Mouse (Mus musculus) heart, postnatal 36 days (tissue): ENCODE data around the gene Hes6. TPM values are rescaled to one million over a fixed set of nuclear protein-coding genes. Genes with fewer than 3 reads are reported as not detected.

Source experiments
- DNase-seq, 2 experiments: peaks; one replicate each; pipeline ENCODE4 v3.0.0; 2021 to 2022
- intact Hi-C: fragments of 180-260 bp; cut with DNase I; formaldehyde crosslinking; loops from one replicate; pipeline ENCODE4 v1.15.1; 2025
- total RNA-seq, 2 experiments: library from RNA; stranded (reverse); gene quantifications; 2 replicates each; pipeline ENCODE4 v1.2.3; 2021

Gene Hes6
- 10 to 100 TPM; 18.0 to 20.1 TPM for total RNA-seq

DNA sequence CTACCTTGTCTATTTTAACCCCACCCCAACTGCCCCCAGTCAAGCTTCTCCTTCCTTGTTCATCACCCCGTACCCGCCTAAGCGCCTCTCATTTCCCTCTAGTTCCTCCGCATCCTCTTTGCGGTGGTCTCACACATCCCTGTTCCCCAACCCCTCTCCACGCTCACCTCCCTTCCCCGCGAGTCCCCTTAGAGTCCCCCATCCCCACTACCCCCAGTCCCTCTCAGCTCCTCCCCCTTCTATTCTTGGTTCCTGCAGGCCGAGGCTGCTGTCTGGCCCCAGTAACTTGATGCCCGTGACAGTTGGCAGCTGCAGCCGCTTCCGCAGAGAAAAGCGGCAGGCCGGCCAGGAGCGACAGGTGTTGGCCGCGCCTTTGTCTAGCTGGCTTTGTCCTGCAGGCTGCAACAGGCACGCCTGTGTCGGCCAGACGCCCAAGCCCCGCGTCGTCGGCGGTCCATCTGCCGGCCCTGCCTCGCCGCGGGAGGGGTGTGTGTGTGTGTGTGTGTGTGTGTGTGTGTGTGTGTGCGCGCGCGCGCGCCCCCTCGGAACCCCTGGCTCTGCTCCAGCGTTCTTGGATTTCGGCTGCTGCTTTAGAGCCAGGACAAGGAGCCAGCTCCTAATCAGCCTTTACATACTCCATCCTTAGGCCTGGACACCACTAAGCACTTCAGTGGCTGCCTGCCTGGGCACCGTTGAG lies at the start of gene Hes6:
Gene Hes6 (minus strand): TSS at position 141 of the 697 bp plus-strand sequence.
- DNase-seq: peak; percentile 76 to 83
- intact Hi-C loops: no loop called here

DNA sequence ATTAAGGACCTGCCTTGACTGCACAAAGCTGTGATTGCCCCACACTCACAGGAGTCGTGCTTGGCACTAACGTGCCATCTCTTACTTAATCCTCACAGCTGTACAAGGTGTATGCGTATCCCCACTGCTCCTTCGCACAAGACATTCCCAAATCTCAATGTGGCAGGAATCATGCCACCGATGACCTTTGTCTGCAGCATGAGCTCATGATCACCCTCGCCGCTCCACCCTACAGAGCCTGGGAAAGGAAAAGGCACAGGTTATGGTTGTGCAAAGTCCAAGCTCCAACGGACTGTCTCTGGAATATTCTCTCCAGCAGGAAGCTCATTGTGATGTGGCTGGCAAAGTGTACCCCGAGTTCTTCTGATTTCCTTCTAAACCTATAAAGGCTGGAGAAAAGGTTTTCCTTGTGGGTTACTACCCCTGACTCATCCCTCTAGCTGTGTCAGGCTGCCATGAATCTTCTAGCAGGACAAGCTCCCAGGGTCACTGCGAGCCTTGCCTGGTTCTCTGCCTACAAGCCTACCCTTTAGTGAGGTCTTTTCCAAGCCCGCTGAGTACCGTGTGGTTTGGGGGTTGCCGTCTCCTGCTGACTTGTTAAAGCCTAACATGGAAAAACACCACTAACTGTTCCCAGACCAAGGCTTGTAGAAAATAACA lies 49.6 kb upstream of the Hes6 start:
- DNase-seq: no peak
- intact Hi-C loops: no loop called here

DNA sequence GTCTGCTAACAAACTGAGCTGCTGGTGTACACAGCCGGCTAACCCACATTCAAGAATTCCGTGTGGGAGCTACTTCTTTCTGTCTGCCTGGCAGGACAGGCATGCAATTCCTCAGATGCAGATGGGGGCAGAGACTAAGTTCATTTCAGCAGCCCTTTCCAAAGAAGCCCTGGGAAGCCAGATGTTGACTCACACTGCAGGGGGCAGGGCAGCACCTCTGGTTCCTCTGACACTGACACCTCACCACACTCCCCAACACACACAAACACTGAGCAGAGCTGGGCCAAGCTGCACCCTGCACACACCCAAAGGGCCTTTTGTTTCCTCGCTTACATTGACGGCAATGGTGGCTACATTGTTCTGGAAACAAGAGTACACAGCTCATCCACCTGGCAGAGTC lies 46.7 kb upstream of the Hes6 start:
- DNase-seq: no peak
- intact Hi-C loops: loop anchor here (2.0 kb wide), 1 partner anchor 26 kb away; no protein-coding TSS in a partner anchor

DNA sequence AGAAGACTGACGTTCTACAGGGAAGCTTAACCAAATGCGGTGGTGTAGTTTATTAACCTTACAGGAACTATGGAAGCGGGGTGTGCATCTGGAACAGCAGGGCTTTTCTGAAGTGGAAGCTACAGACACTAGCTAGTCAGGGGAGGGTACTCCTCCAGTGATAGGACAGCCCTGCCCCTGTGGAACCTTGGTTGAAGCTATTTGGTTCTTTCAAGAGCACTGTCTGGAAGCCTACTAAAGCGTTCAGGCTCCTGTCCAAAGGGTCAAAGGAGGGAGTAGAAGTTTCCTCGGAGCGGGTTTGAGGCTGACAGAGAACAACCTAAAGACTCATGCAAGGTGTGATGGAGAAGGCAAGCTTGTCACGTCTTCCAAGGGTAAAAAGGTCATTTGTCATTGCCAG lies 46.2 kb upstream of the Hes6 start:
- DNase-seq: no peak
- intact Hi-C loops: loop anchor here (2.0 kb wide), 1 partner anchor 27 kb away; no protein-coding TSS in a partner anchor

DNA sequence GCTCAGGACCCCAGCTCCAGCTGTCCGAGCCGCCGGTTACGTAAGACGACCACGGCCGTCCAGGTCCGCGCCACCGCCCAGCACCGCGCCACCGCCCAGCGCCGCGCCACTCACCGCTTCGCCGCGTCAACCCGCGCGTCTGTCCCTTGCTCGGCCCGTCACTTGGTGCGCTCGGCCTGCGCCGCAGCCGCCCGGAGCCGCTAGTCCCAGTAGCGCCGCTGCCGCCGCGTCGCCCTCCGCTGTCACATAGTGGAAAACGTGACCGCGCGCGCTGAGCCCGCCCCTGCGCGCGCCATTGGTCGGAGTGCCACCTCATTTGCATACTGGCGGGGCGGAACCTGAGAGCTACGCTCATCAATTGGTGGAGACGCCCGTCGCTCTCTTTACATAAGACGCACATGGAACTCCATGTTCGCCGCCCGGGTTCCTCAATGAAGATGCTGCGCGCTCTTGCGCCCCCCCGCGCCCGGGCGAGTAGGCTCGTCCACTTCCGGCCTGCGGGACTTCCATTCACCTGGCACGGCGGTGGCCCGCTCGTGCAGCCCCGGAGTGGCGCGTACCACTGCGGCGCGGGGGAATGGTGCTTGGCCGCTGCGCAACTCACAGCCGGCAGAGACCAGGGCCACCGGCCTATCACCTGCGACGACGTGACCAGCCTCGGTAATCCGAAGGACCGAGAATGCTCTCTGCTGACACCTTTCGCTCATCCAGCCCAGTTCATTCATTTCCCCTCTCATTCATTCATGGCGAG lies 45.4 kb upstream of the Hes6 start, which contains the start of gene Per2:
Gene Per2 (minus strand): TSS at position 266 of the 751 bp plus-strand sequence.
- intact Hi-C loops: loop anchor here (1.0 kb wide), 1 partner anchor 31 kb away; no protein-coding TSS in a partner anchor
- peak; percentile 98 to 99 for DNase-seq

DNA sequence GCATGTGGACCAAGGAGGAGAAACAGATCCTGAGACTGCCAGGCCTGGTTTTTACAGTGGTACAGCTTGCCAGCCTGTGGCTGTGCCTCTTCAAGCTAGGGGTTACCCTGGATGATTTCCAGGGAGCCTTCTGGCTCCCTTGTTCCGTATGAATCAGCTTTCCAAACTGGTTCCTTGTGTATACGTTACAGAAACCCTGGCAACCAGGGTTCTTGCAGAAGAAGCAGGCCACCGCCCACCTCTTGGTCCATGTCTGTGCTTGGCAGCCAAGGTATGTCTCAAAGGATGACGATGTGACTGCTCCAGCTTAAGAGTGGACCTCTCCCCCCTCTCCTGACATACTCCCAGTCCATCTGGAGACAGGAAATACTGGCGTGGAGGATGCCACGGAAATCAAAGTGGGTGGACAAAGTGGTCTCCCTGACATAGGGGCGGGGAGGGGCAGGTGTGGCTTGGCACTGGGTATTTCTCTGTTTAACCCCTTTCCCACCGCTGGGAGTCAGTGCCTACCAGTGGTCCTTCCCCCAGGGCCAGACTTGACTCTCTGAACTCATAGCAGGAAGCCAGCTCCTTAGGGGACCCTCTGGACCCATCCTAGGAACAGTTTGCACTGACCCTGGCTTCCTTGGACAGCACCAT lies 44.5 kb upstream of the Hes6 start:
- DNase-seq: peak in 1 of 2 experiments; percentile 73
- intact Hi-C loops: loop anchor here (1.0 kb wide), 1 partner anchor 27 kb away; no protein-coding TSS in a partner anchor

DNA sequence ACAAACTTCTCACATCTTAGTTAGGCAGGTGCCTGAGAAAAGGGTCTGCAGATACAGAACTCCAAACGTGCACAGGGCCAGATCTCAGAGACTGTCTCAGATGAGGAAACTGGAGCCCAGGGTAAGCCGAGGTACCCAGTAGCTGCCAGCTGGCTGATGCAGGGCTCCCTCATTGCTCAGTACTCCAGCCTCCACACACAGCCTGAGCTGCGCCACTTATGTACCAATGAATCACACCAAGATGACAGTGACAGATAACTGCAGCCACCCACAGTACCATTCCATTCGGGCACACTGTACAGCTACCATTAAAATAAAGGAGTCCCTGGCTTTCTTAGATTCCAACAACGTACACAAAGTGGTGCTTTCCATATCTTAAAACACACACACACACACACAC lies 43.9 kb upstream of the Hes6 start:
- intact Hi-C loops: loop anchor here (1.0 kb wide), 1 partner anchor 26 kb away; no protein-coding TSS in a partner anchor
- no peak for DNase-seq

DNA sequence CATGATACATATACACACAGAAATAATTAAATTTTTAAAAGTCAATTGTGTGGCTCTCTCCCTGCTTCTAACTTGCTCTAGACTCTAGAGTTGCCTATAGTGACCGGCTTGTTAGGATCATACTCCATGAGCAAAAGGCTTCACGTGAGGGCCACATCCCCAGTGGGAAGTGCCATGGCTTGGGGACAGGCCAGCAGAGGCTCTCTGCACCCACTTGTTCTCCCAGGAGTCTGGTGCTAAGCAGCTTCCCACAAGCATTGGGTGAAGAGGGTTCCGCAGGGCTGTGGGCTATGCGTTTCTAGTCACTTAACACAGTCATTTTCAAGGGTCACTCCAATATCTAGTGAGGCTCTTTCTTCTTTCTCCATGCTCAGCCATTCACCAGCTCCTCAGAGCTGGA lies 43.3 kb upstream of the Hes6 start:
- DNase-seq: no peak
- intact Hi-C loops: no loop called here

DNA sequence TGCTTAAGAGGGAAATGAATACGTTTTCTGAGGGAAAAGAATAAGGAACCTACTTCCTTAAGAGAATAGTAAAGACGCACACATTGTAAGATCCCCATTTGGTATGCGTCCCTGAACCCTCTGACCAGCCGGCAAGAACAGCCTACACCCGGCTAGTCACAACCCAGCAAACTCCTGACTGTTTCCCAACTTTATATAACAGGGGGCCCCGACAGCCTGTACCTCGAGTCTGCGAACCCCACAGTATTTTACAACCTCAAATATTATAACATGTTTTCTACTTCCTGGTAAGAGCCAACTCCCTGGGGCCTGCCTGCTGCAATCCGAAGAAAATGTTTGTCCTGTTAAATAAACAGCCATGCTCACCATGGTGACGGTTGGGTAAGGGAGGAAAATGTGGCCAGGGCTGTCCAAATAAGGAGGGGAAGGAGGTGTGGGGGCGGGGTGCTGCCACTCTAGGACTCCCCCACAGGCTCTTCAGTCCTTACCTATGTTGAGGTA lies 42.5 kb upstream of the Hes6 start:
- intact Hi-C loops: loop anchor here (1.0 kb wide), 1 partner anchor 20 kb away; no protein-coding TSS in a partner anchor
- DNase-seq: peak; percentile 62 to 71

DNA sequence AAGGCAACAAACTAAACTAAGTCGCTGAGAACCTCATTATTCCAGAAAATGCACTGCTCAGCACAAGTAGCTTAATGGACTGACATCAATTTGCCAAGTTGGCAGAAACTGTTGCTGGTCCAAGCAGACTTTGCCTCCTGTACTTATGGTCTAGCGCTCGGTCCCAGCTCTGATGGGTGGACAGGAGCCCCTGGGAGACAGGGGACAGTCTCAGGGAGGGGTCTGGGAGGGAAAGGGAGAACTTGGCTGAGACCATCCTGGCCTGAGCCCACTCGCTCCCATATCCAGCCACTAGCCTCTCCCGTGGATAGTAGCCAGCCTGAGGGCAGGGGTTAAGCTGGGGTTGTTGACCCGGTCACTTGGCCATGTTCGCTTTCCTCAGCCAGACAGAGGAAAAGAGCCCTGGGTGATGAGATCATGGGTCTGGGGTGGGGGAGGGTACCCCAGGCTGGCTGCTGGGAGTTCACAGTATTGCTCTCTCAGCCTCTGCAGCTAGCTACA lies 41.9 kb upstream of the Hes6 start:
- peak; percentile 75 to 79 for DNase-seq
- intact Hi-C loops: loop anchor here (1.0 kb wide), 1 partner anchor 19 kb away; no protein-coding TSS in a partner anchor

DNA sequence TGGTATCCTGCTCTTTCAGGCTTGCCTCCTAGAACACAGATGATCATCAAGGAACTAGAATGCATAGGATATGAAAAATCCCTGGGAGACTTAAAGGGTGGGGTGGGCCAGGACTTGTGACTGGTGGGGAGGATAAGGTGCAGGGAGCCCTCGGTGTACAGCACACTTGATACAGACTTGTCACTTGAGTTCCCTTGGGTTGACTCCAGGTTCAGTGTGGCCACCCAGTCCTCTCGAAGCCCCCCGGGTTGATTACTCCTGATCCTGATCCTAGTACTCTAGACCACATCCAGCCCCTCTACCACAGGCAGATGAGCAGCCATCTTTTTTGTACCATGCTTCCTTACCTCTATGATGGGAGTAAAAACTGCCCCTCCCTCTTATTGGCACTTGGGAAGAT lies 41.1 kb upstream of the Hes6 start:
- intact Hi-C loops: no loop called here
- DNase-seq: no peak

DNA sequence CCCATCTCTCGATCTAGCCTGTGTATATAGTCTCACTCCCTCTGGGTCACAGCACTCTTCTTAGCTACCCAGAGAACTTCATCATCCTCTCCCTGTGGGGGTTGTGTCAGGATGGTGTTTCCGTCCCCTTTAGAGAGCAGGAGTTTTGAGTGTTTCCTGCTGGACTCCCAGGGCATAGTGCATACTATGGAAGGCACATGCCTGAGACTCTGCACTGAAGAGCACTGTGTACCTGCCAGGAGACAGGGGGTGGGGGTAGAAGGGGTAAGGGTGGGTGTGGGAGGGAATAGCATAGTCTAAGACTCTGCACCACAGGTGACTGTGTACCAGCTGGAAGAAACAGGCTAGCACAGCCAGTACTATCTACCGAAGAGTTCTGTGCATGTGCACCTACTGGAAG lies 40.5 kb upstream of the Hes6 start:
- intact Hi-C loops: no loop called here
- no peak for DNase-seq

DNA sequence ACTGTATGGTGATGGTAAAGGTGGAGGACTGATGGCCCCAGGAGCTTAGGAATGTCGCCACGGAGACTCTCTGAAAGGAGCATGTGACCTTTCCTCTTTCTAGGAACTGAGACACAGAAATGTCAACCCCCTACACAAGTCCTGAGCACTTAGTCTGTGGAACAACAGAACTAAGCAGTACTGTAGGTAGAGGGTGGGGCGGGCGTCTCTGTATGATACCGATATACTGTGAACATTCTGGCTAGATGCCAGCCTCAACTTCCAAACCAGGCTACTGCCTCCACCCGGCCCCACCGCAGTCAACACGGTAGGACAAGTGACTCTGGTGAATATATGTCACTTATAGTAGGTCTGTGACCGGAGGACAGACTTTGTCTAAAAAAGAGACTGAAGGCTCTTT lies 40.1 kb upstream of the Hes6 start:
- intact Hi-C loops: no loop called here
- DNase-seq: no peak

DNA sequence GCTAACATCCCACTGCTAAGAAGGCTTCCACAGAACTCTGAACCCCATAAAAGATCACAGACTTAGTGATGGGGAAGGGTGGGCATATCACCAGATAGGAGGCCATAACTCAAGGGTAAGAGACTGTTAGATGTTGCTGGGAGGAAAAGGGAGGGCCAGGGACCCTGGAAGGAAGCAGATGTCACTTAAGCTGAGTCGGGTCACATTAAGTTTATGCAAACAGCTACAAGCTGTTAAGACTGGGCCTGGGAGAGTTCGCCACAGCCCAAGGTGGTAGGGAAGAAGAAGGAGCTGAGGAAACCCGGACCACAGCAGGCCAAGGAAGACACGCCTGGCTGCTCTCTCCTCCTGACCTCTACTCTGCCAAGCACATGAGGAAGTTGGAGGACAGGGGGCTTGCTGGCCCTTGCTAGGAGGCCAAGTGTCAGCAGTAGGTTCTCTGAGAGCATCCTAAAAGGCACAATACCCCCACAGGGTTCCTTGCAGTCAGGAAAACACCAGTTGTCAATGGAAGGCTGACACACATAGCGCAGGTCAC lies 37.8 kb upstream of the Hes6 start:
- DNase-seq: no peak
- intact Hi-C loops: no loop called here

DNA sequence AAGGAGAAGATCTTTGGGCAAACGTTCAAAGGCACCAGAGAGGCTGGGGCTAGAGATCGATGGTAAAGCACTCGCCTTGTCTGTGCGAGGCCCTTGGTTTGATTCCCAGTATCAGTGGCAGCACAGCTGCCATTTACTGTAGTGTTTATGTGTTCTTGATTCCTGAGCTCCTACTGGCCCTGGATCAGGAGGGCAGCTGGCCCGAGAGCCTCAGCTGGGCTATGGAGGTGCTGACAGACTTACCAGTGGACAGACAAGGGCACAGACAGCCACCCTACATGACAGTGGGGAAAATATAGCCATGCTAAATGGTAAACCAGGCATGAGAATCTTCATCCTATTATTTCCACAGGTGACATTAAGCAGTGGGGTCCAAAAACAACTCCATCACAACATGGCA lies 37.0 kb upstream of the Hes6 start:
- intact Hi-C loops: no loop called here
- DNase-seq: no peak

DNA sequence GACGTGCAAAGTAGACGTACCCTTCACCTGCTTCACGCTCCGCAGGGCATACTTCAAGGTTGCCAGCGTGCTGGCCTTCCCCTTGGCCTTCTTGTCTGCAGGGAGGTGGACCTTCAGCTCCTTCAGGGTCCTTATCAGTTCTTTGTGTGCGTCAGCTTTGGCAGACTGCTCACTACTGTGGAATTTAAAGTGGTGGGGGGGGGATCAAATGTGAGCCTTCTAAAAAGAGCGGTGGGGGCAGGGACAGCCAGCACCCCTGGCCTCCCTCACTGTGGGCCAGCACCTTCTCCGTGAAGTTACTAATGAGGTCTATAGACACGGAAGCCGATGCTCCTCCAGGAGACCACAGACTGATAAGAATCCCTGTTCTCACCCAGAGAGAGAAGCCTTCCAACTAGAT lies 34.9 kb upstream of the Hes6 start:
- DNase-seq: no peak
- intact Hi-C loops: no loop called here

DNA sequence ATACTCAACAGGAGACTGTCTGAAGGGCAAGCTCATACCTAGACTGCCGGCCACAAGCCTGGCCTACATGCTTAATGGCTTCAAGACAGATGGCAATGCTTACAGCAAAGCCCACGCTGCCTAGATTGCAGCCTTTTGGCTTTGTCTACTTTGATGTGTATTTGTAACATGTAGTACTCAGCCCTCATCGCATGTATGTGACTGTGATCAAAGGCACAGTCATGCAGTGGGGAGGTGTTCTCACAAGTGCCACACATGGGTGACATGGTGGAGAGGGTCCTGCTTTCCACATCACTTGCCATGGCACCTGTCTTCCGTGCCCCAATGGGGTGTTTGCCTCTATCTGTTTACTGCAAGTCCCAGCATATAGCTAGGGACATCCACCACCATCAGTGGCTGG lies 32.7 kb upstream of the Hes6 start:
- intact Hi-C loops: no loop called here
- no peak for DNase-seq

DNA sequence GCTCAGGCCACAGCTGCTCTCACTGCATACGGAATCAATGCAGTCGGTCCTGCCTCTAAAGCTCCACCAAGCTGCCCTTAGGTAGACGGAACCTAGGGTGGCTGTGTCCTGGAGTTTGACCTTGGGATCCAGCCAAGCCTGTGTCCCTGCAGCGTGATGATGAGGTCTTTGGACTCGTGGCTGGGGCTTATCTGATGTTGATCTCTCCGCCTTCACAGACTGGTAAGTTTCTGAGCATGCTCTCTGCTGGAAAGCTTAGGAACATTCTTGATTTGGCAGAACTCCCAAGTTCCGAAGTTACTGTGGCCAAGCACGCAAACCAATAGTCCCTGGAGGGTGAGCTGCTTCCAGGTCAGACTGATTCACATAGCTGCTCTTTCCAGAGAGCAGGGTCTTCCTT lies 32.2 kb upstream of the Hes6 start:
- intact Hi-C loops: no loop called here
- peak; percentile 77 to 84 for DNase-seq

DNA sequence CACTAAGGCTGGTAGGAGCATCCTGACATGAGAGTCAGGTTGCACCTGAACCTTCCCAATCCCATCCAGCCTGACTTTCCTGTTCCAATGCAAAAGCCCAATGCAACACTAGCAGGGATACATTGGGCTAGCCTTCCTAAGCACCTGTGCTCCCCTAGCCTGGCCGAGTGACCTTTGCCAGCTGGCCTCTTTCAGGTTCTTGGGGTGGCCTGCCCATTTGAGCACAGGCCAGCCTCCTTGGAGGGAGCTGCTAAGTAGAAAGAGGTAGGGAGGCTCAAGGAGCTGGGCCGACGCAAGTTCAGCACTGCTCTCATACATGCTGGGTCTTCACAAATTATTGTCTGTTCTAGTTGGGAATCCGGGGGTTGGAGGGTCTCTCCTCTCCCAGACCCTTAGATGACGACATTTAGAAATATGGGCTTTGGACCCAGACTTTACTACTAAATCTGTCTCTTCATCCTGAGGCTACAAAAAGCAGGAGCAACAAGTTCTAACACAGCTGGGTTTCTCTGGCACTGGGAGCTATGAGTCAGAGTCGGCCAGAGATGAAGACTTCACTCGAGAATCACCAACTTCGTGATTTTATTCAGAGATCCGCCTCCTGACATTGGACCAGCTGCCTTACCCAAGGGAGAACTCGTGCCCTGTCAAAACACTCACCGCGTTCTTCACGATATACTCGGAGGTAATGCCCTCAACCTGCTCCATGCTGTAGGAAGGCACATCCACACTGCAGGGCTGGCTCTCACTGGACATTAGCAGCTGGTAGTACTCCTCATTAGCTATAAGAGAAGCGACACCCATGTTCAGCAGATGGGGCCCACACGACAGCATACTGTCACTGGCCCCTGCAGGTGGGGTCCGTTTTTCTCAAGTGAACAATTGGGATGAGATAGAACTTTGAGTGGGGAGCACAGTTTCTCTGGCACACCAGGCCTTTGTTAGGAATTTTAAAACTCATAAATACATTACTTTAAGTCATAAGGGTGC lies 31.3 kb upstream of the Hes6 start:
- intact Hi-C loops: no loop called here
- DNase-seq: no peak
